In genomic region chr1:34827900-34828299, GRCm38 (mm10) we compare ENCODE assay signal across 15 mouse cellular contexts. TPM values are rescaled to one million over a fixed set of nuclear protein-coding genes. Genes with fewer than 3 reads are reported as not detected.
DNase-seq lines count a peak whose midpoint lies in the region; TF ChIP-seq lines count a peak whose summit lies in the region.
"Had no signal": no experiment of that assay in that cellular context is flagged by ENCODE, and none has a peak within 500 bp of the region (broad histone marks: within the 10 kb centered on the region; RNA-seq: fewer than 3 reads in every experiment).

No protein-coding gene starts in this region.

- peak overlapping the region; percentile 78 for H3K27ac ChIP-seq in gastrocnemius, adult 2 months
- H3K27ac ChIP-seq in small intestine, adult 2 months (ENCODE audit: insufficient read depth, low read depth, low read length), result peak overlapping the region; percentile 72; the same call in 1 of the 2 replicates
- H3K27ac ChIP-seq: forebrain, embryonic 12.5 days; limb, embryonic 12.5 days had no signal

- intact Hi-C loops in gastrocnemius, adult 2 months (cut with DNase I), result no loop called here

- WGBS in small intestine, adult 2 months, result 40% methylated on average over 7 of the region's 7 CpGs

- no peaks in the 10 kb centered on the region for H3K27me3 ChIP-seq in small intestine, adult 2 months (ENCODE audit: control insufficient read depth, insufficient read depth, low read length)
- H3K27me3 ChIP-seq: forebrain, embryonic 12.5 days; limb, embryonic 12.5 days had no signal

- no peak for TF ChIP-seq POLR2A in small intestine, adult 2 months (IDR thresholded peaks at IDR 0.05; ENCODE audit: low read depth, low read length)

- H3K4me1 ChIP-seq in small intestine, adult 2 months (ENCODE audit: control insufficient read depth, insufficient read depth, insufficient read length, low read length), result peaks cover 21% of the 10 kb centered on the region; the same call in 1 of the 2 replicates

- TF ChIP-seq CTCF in gastrocnemius, adult 2 months (IDR thresholded peaks at IDR 0.05), result no peak
- TF ChIP-seq CTCF in small intestine, adult 2 months (IDR thresholded peaks at IDR 0.05; ENCODE audit: extremely low read depth, insufficient read length, insufficient replicate concordance, low read depth, low read length), result no peak

- DNase-seq in gastrocnemius, adult 2 months, result peak; percentile 71
- no peak for DNase-seq in gastrocnemius, postnatal 10 days
- DNase-seq in lung, postnatal 36 days, result peak; percentile 30
- no peak for DNase-seq in lung, postnatal 25 days (ENCODE audit: low spot score)
- peak; percentile 72 for DNase-seq in kidney, adult 9 months
- no peak for DNase-seq in left cerebral cortex, adult 8-10 months (ENCODE audit: low spot score in 2 of 2)
- DNase-seq in urinary bladder, adult 2 months (ENCODE audit: low spot score), result no peak
- DNase-seq: adrenal gland, adult 8-10 months; cerebellum, adult 18-20 months; lung, postnatal 4 days; retina, postnatal 1 day had no signal

- H3K4me3 ChIP-seq in gastrocnemius, adult 2 months, result peak overlapping the region; percentile 11
- no peak overlapping the region for H3K4me3 ChIP-seq in small intestine, adult 2 months (ENCODE audit: low read depth, low read length)
- H3K4me3 ChIP-seq: forebrain, embryonic 12.5 days; limb, embryonic 12.5 days; myocyte had no signal

- H3K36me3 ChIP-seq in small intestine, adult 2 months (ENCODE audit: control insufficient read depth, insufficient read depth, low read length), result peaks cover 23% of the 10 kb centered on the region

RNA-seq across cellular contexts. Expression of gene Fam168b, which starts 15.0 kb away (rescaled TPM):
- 10 to 100 TPM; 28.6 to 35.0 TPM for total RNA-seq in gastrocnemius, adult 2 months (2021)
- 10 to 100 TPM; 54.3 to 63.7 TPM for total RNA-seq in gastrocnemius, postnatal 10 days (2021)
- polyA plus RNA-seq in small intestine, adult 2 months (2012; rRNA removed), result 183 and 296 TPM in 2 replicates
- total RNA-seq in left cerebral cortex, adult 8-10 months (2022), result 100 to 1,000 TPM; 214 to 227 (median 221) TPM
- 90.5 and 98.5 TPM in 2 replicates for polyA plus RNA-seq in urinary bladder, adult 2 months (2012; rRNA removed)

RNA-seq across cellular contexts. Expression of gene Plekhb2, which starts 21.9 kb away (rescaled TPM):
- total RNA-seq in gastrocnemius, adult 2 months (2021), result 10 to 100 TPM; 53.4 to 58.3 TPM
- 10 to 100 TPM; 16.5 to 17.1 TPM for total RNA-seq in gastrocnemius, postnatal 10 days (2021)
- 120 and 196 TPM in 2 replicates for polyA plus RNA-seq in small intestine, adult 2 months (2012; rRNA removed)
- total RNA-seq in left cerebral cortex, adult 8-10 months (2022), result 100 to 1,000 TPM; 238 to 279 (median 267) TPM
- 120 and 125 TPM in 2 replicates for polyA plus RNA-seq in urinary bladder, adult 2 months (2012; rRNA removed)

Comparison
In these comparisons a context has a peak if more than half of its experiments do, and no peak if none do; other contexts are left out.
1. DNase-seq: peak in gastrocnemius, adult 2 months (single experiment), lung, postnatal 36 days (single experiment) and kidney, adult 9 months (single experiment); none in gastrocnemius, postnatal 10 days (single experiment), lung, postnatal 25 days (single experiment), left cerebral cortex, adult 8-10 months (0 of 2) and urinary bladder, adult 2 months (single experiment).
2. RNA of gene Plekhb2, which starts 21.9 kb away (total RNA-seq): 238 to 279 TPM in left cerebral cortex, adult 8-10 months; 53.4 to 58.3 TPM in gastrocnemius, adult 2 months and 16.5 to 17.1 TPM in gastrocnemius, postnatal 10 days; every median in the first group is over 4 times any median in the second.